Mouse (Mus musculus): ENCODE measurements at regions not wholly inside any gene's neighbourhood (a gene's known extent, or its start where the extent isn't known, plus 50 kb on each side); places are given as distances from the start of the nearest gene placed in this dataset.

- Histone ChIP-seq H3K9me3 (ENCODE audit: low read length) (no peaks in the 10 kb centered on the region), H3K9ac (replicated peaks; ENCODE audit: low read length) (no peak overlapping the region), H3K4me3 (ENCODE audit: low read length) (no peak overlapping the region), H3K4me2 (ENCODE audit: low read depth, low read length) (no peak overlapping the region), H3K4me1 (ENCODE audit: insufficient read depth, low read length) (no peaks in the 10 kb centered on the region), H3K27me3 (ENCODE audit: insufficient read depth, low read length) (no peaks in the 10 kb centered on the region), H3K36me3 (ENCODE audit: insufficient read depth, low read length) (no peaks in the 10 kb centered on the region), H3K27ac (no peak overlapping the region)
- 90% methylated on average over 7 of the region's 7 CpGs for WGBS
- ATAC-seq (no peak), DNase-seq (ENCODE audit: low spot score) (no peak)
- TF ChIP-seq CTCF (IDR thresholded peaks at IDR 0.05; ENCODE audit: low read depth): no peak
Observed at GRCm38 (mm10) chr9:67147656-67148055, 98.5 kb upstream of the Tpm1 start.

- Histone ChIP-seq H3K36me3 (ENCODE audit: insufficient read depth, low read length) (no peaks in the 10 kb centered on the region), H3K4me3 (ENCODE audit: low read length) (no peak overlapping the region), H3K9ac (replicated peaks; ENCODE audit: low read length) (no peak overlapping the region), H3K4me1 (ENCODE audit: insufficient read depth, low read length) (no peaks in the 10 kb centered on the region), H3K9me3 (ENCODE audit: low read length) (no peaks in the 10 kb centered on the region), H3K27ac (no peak overlapping the region), H3K27me3 (ENCODE audit: insufficient read depth, low read length) (no peaks in the 10 kb centered on the region), H3K4me2 (ENCODE audit: low read depth, low read length) (no peak overlapping the region)
- DNase-seq (ENCODE audit: low spot score) (no peak), ATAC-seq (no peak)
- WGBS: 95% methylated on average over 6 of the region's 6 CpGs
- TF ChIP-seq CTCF (IDR thresholded peaks at IDR 0.05; ENCODE audit: low read depth): no peak
Observed at GRCm38 (mm10) chr9:67145392-67145791, 96.2 kb upstream of the Tpm1 start.

- H3K9me3 ChIP-seq (ENCODE audit: low read length): no peaks in the 10 kb centered on the region
- no peak overlapping the region for H3K9ac ChIP-seq (replicated peaks; ENCODE audit: low read length)
- DNase-seq (ENCODE audit: low spot score): no peak
- no peaks in the 10 kb centered on the region for H3K36me3 ChIP-seq (ENCODE audit: insufficient read depth, low read length)
- no peaks in the 10 kb centered on the region for H3K27me3 ChIP-seq (ENCODE audit: insufficient read depth, low read length)
- no peak overlapping the region for H3K4me2 ChIP-seq (ENCODE audit: low read depth, low read length)
- no peak for TF ChIP-seq CTCF (IDR thresholded peaks at IDR 0.05; ENCODE audit: low read depth)
- no peaks in the 10 kb centered on the region for H3K4me1 ChIP-seq (ENCODE audit: insufficient read depth, low read length)
- no peak overlapping the region for H3K27ac ChIP-seq
- no peak for ATAC-seq
- H3K4me3 ChIP-seq (ENCODE audit: low read length): no peak overlapping the region
Observed at GRCm38 (mm10) chr9:67144511-67144910, 95.3 kb upstream of the Tpm1 start.

GRCm38 (mm10) chr9:67140319-67140887 lies 91.2 kb upstream of the Tpm1 start:
- no peak for TF ChIP-seq CTCF (IDR thresholded peaks at IDR 0.05; ENCODE audit: low read depth)
- Histone ChIP-seq H3K9me3 (ENCODE audit: low read length) (no peaks in the 10 kb centered on the region), H3K27ac (no peak overlapping the region), H3K4me2 (ENCODE audit: low read depth, low read length) (no peak overlapping the region), H3K4me3 (ENCODE audit: low read length) (no peak overlapping the region), H3K9ac (replicated peaks; ENCODE audit: low read length) (no peak overlapping the region), H3K27me3 (ENCODE audit: insufficient read depth, low read length) (no peaks in the 10 kb centered on the region), H3K4me1 (ENCODE audit: insufficient read depth, low read length) (peaks cover 7% of the 10 kb centered on the region; the same call in 1 of the 2 replicates), H3K36me3 (ENCODE audit: insufficient read depth, low read length) (no peaks in the 10 kb centered on the region)
- 72% methylated on average over 7 of the region's 7 CpGs for WGBS
- DNase-seq (ENCODE audit: low spot score) (peak; percentile 60), ATAC-seq (peak; percentile 63)

GRCm38 (mm10) chr9:67137681-67138080 lies 88.5 kb upstream of the Tpm1 start:
- TF ChIP-seq CTCF (IDR thresholded peaks at IDR 0.05; ENCODE audit: low read depth): no peak
- Histone ChIP-seq H3K4me3 (ENCODE audit: low read length) (no peak overlapping the region), H3K9ac (replicated peaks; ENCODE audit: low read length) (no peak overlapping the region), H3K4me2 (ENCODE audit: low read depth, low read length) (no peak overlapping the region), H3K9me3 (ENCODE audit: low read length) (no peaks in the 10 kb centered on the region), H3K27ac (peak overlapping the region; percentile 58), H3K4me1 (ENCODE audit: insufficient read depth, low read length) (peaks cover 7% of the 10 kb centered on the region; the same call in 1 of the 2 replicates), H3K36me3 (ENCODE audit: insufficient read depth, low read length) (no peaks in the 10 kb centered on the region), H3K27me3 (ENCODE audit: insufficient read depth, low read length) (no peaks in the 10 kb centered on the region)
- ATAC-seq (no peak), DNase-seq (ENCODE audit: low spot score) (peak; percentile 39)
- WGBS: 48% methylated on average over 5 of the region's 5 CpGs

- no peak for ATAC-seq
- DNase-seq (ENCODE audit: low spot score): no peak
- Histone ChIP-seq H3K9ac (replicated peaks; ENCODE audit: low read length) (no peak overlapping the region), H3K4me3 (ENCODE audit: low read length) (no peak overlapping the region), H3K27ac (peak overlapping the region; percentile 58), H3K4me1 (ENCODE audit: insufficient read depth, low read length) (peaks cover 7% of the 10 kb centered on the region; the same call in 1 of the 2 replicates), H3K36me3 (ENCODE audit: insufficient read depth, low read length) (no peaks in the 10 kb centered on the region), H3K27me3 (ENCODE audit: insufficient read depth, low read length) (no peaks in the 10 kb centered on the region), H3K4me2 (ENCODE audit: low read depth, low read length) (no peak overlapping the region), H3K9me3 (ENCODE audit: low read length) (no peaks in the 10 kb centered on the region)
- WGBS: 43% methylated on average over 4 of the region's 4 CpGs
- no peak for TF ChIP-seq CTCF (IDR thresholded peaks at IDR 0.05; ENCODE audit: low read depth)
Observed at GRCm38 (mm10) chr9:67137141-67137540, 87.9 kb upstream of the Tpm1 start.

GRCm38 (mm10) chr9:67136166-67136565 lies 87.0 kb upstream of the Tpm1 start:
- Histone ChIP-seq H3K9me3 (ENCODE audit: low read length) (no peaks in the 10 kb centered on the region), H3K9ac (replicated peaks; ENCODE audit: low read length) (no peak overlapping the region), H3K36me3 (ENCODE audit: insufficient read depth, low read length) (no peaks in the 10 kb centered on the region), H3K4me3 (ENCODE audit: low read length) (no peak overlapping the region), H3K27ac (no peak overlapping the region), H3K4me1 (ENCODE audit: insufficient read depth, low read length) (peaks cover 9% of the 10 kb centered on the region; the same call in 1 of the 2 replicates), H3K4me2 (ENCODE audit: low read depth, low read length) (no peak overlapping the region), H3K27me3 (ENCODE audit: insufficient read depth, low read length) (no peaks in the 10 kb centered on the region)
- DNase-seq (ENCODE audit: low spot score) (no peak), ATAC-seq (no peak)
- no peak for TF ChIP-seq CTCF (IDR thresholded peaks at IDR 0.05; ENCODE audit: low read depth)
- WGBS: 88% methylated on average over 6 of the region's 6 CpGs
